Mouse (Mus musculus) heart, postnatal 0 days (tissue): ENCODE measurements at regions not wholly inside any gene's neighbourhood (a gene's known extent, or its start where the extent isn't known, plus 50 kb on each side); places are given as distances from the start of the nearest gene placed in this dataset.

Experiments
- ATAC-seq: fragments of 200-750 bp; cut with Nextera tagmentation; 2 replicates; pipeline ENCODE4 v1.8.0; 2017; ENCODE audit warnings: low read depth, moderate number of reproducible peaks, moderate library complexity; ENCODE audit not compliant: insufficient read depth
- DNase-seq: peaks from one replicate; pipeline ENCODE4 v3.0.0-alpha.2; 2016; ENCODE audit warnings: low spot score
- H3K27ac ChIP-seq: fragments of 300-500 bp; sonication (generic); 2 replicates; pipeline ENCODE4 v1.5.1; 2014; ENCODE audit warnings: low read depth, mild to moderate bottlenecking
- H3K27me3 ChIP-seq: fragments of 300-500 bp; sonication (generic); 2 replicates; pipeline ENCODE4 v1.6.1; 2014; ENCODE audit warnings: low read length, mixed read lengths; ENCODE audit not compliant: control insufficient read depth, insufficient read depth
- H3K36me3 ChIP-seq: fragments of 300-500 bp; sonication (generic); replicated peaks from 2 replicates; pipeline ENCODE4 v1.6.1; 2014; ENCODE audit warnings: low read length, mixed read lengths; ENCODE audit not compliant: control insufficient read depth, insufficient read depth
- H3K4me1 ChIP-seq: fragments of 300-500 bp; sonication (generic); 2 replicates; pipeline ENCODE4 v1.6.1; 2014; ENCODE audit warnings: antibody characterized with exemption; ENCODE audit not compliant: control insufficient read depth, insufficient read depth
- H3K4me2 ChIP-seq: fragments of 300-500 bp; sonication (generic); 2 replicates; pipeline ENCODE4 v1.6.1; 2014; ENCODE audit warnings: low read depth, mild to moderate bottlenecking, low read length, moderate library complexity
- H3K4me3 ChIP-seq: fragments of 300-500 bp; sonication (generic); 2 replicates; pipeline ENCODE4 v1.5.1; 2014; ENCODE audit warnings: low read depth, low read length
- H3K9ac ChIP-seq: fragments of 300-500 bp; sonication (generic); replicated peaks from 2 replicates; pipeline ENCODE4 v1.6.1; 2014; ENCODE audit warnings: low read depth, low read length, mixed read lengths
- H3K9me3 ChIP-seq: fragments of 300-500 bp; sonication (generic); replicated peaks from 2 replicates; pipeline ENCODE4 v1.6.1; 2016; ENCODE audit warnings: low read length; ENCODE audit not compliant: control insufficient read depth
- CTCF ChIP-seq: IDR thresholded peaks from 2 replicates; pipeline ENCODE4 v1.5.1; 2016; ENCODE audit warnings: antibody characterized with exemption, control low read depth, low read depth
- EP300 ChIP-seq: IDR thresholded peaks from 2 replicates; pipeline ENCODE4 v1.6.1; 2016; ENCODE audit warnings: antibody characterized with exemption, low read depth
- WGBS: fragments of 180-500 bp; shearing (Covaris S2); extraction: QIAGEN DNeasy Blood & Tissue Kit; methylation state at CpG from one replicate; pipeline ENCODE4 v1.1.7; 2014; 5-methylcytosine and 5-hydroxymethylcytosine counted together

DNA sequence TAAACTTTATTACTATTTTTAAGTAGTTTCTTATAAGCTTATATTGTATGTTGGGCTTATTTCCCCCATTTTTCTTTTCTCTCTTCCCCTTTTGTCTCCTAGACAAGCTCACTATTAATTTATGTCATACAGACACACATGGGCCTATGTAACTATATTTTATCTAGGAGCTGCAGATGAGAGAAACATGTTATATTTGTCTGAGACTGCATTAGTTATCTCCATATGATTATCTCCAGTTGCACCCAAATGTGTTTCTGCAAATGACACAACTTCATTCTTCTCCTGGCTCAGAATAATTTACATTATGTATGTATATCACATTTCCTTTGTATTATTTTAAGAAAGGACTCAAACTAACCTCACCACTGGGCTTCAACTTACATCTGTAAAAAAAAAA, 501.3 kb downstream of the Olfm4 start:
- ATAC-seq (no peak), DNase-seq (no peak)
- Histone ChIP-seq H3K4me3 (no peak overlapping the region), H3K9ac (no peak overlapping the region), H3K27ac (no peak overlapping the region), H3K4me1 (no peaks in the 10 kb centered on the region), H3K9me3 (no peaks in the 10 kb centered on the region), H3K36me3 (no peaks in the 10 kb centered on the region), H3K4me2 (no peak overlapping the region), H3K27me3 (no peaks in the 10 kb centered on the region)
- TF ChIP-seq CTCF (no peak), EP300 (no peak)

DNA sequence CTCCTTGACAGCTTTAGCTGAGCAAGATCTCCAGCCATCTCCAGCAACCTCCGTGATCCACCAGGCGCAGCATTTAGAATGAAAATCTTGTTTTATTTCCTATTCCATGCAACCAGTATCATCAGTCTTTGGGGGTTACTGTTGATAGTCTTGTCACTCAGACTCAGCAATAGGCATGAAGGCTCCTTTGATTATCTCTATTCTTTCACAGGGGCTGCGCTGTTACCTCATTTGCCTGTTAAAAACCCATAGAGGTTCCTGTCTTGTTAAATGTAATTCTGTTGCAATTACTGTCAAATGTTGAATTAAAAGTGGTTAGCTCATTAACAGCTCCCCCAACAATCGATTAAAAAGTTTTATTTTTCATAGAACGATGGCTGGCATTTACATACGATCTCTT, 502.7 kb downstream of the Olfm4 start:
- Histone ChIP-seq H3K4me1 (no peaks in the 10 kb centered on the region), H3K9ac (no peak overlapping the region), H3K27me3 (no peaks in the 10 kb centered on the region), H3K36me3 (no peaks in the 10 kb centered on the region), H3K4me3 (no peak overlapping the region), H3K9me3 (no peaks in the 10 kb centered on the region), H3K27ac (no peak overlapping the region), H3K4me2 (no peak overlapping the region)
- DNase-seq = no peak
- ATAC-seq = no peak
- TF ChIP-seq EP300 (no peak), CTCF (no peak)
- WGBS = 78% methylated on average over 6 of the region's 6 CpGs

DNA sequence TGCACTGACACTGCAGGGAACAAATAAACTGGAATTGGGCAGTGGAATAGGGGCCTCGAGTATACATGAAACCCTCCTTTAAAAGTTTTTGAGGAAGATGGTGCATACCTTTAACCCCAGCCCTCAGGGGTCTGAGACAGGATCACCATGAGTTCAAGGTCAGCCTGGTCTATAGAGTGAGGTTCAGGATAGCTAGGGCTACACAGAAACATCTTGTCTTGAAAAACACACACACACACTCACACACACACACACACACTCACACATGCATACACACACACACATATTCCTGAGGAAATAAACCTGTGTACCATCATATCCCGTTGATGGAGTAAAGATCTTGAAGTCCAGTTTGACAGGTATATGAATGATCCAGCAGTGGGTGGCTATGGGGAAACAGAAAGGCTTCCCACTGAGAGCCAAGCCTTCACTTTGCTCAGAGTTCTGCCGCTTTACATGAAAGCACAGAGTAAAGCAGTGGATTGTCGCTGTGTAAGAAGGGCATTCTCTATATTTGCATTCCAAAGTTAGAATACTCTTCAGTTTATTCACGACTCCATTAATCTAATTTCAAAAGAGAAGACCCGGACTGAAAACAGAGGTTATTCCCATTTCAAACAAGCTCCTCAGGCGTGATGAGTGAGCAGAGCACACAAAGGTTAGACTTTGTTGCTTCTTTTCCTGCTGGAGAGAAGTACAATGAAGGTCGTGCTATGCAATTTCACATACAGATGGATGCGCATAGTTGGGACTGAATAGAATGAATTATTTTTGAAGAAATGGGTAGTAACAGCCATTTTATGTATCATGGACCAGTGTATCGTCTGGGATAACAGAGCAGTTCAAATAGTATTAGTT, 508.4 kb downstream of the Olfm4 start:
- no peaks in the 10 kb centered on the region for H3K9me3 ChIP-seq
- no peak overlapping the region for H3K4me3 ChIP-seq
- H3K4me2 ChIP-seq = no peak overlapping the region
- no peaks in the 10 kb centered on the region for H3K27me3 ChIP-seq
- H3K9ac ChIP-seq = no peak overlapping the region
- DNase-seq (no peak), ATAC-seq (no peak)
- H3K4me1 ChIP-seq = no peaks in the 10 kb centered on the region
- H3K27ac ChIP-seq = no peak overlapping the region
- WGBS = 71% methylated on average over 10 of the region's 10 CpGs
- no peaks in the 10 kb centered on the region for H3K36me3 ChIP-seq
- TF ChIP-seq CTCF (no peak), EP300 (no peak)

DNA sequence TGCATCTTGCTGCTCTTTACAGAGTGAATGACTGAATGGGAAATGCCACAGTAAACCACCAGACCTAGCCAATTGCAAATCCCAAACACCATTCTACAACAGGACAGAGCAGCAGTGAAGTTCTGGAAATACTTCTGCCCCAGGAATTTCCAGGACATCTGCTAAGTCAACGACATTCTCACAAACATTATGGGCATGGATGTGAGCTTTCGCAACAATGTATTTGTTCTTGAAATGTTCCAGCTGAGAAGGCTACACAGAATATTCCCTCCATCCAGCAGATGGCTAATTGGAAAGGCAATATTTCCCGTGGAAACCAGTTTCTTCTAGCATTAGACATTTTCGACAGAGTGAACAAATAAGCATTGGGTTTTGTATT, 509.0 kb downstream of the Olfm4 start:
- DNase-seq (no peak), ATAC-seq (no peak)
- no peak overlapping the region for H3K27ac ChIP-seq
- WGBS = 73% methylated on average over 4 of the region's 4 CpGs
- H3K9ac ChIP-seq = no peak overlapping the region
- no peak overlapping the region for H3K4me2 ChIP-seq
- no peaks in the 10 kb centered on the region for H3K9me3 ChIP-seq
- no peaks in the 10 kb centered on the region for H3K36me3 ChIP-seq
- no peak overlapping the region for H3K4me3 ChIP-seq
- no peaks in the 10 kb centered on the region for H3K27me3 ChIP-seq
- no peaks in the 10 kb centered on the region for H3K4me1 ChIP-seq
- TF ChIP-seq CTCF = no peak
- TF ChIP-seq EP300 = no peak

DNA sequence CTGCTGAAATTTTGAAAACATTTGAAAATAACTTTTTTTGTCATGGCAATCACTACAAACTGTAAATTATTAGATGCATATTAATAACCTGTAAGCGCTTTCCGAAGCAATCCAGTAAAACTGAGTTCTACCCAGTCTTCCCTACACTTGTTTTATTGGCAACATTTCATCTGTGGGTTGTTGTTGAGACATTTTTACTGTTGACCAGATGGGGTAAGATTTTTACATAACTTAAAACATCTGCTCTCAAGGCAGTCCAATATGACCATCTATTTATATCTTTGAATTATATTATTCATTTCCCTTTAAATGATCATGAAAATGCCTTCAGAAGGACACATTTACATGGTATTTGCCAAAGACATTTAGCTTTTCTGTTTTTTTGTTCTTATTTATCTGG, 520.5 kb downstream of the Olfm4 start:
- Histone ChIP-seq H3K9ac (no peak overlapping the region), H3K27me3 (no peaks in the 10 kb centered on the region), H3K4me1 (no peaks in the 10 kb centered on the region), H3K4me3 (no peak overlapping the region), H3K4me2 (no peak overlapping the region), H3K27ac (no peak overlapping the region), H3K9me3 (0 out of 2 replicates have a peak, but pooled peaks cover 5% of the 10 kb centered on the region), H3K36me3 (no peaks in the 10 kb centered on the region)
- 87% methylated on average over 2 of the region's 2 CpGs for WGBS
- DNase-seq = no peak
- ATAC-seq = no peak
- TF ChIP-seq CTCF (no peak), EP300 (no peak)

DNA sequence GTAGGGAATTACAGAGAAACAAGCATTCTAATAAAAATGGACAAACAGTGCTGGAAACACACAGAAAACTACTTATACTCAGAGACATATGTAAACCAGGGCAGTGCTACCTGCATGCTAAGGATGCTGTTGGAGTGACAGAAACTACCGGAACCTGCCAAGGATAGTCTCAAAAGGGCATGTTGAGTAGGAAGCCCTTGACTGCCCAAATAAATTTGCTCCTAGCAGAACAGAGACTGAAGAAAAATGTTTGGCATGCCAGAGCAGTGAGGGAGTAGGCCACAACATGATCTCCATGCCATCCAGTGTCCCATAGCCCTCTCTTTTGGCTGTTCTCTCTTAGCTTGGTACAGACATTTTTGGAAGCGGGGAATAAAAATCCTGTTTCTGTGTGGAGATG, 532.7 kb downstream of the Olfm4 start:
- DNase-seq (no peak), ATAC-seq (no peak)
- Histone ChIP-seq H3K9ac (no peak overlapping the region), H3K4me2 (no peak overlapping the region), H3K4me1 (no peaks in the 10 kb centered on the region), H3K36me3 (no peaks in the 10 kb centered on the region), H3K9me3 (no peaks in the 10 kb centered on the region), H3K27me3 (no peaks in the 10 kb centered on the region), H3K27ac (no peak overlapping the region), H3K4me3 (no peak overlapping the region)
- no peak for TF ChIP-seq EP300
- WGBS = 87% methylated on average over 2 of the region's 2 CpGs
